Mouse (Mus musculus) ES-Bruce4 (cell line): ENCODE results near the gene Samd4b.

Source experiments
- CTCF ChIP-seq: IDR thresholded peaks from one replicate; pipeline ENCODE4 v1.8.1; 2011; ENCODE audit warnings: low read depth, low read length
- EP300 ChIP-seq: IDR thresholded peaks from 2 replicates; pipeline ENCODE4 v1.6.1; 2011; ENCODE audit warnings: low read depth, low read length; ENCODE audit not compliant: insufficient read depth
- POLR2A ChIP-seq: IDR thresholded peaks from one replicate; pipeline ENCODE4 v1.8.1; 2011; ENCODE audit warnings: low read length; ENCODE audit not compliant: insufficient read depth

- TF ChIP-seq CTCF (no peak), POLR2A (no peak), EP300 (no peak)
Observed at GRCm38 (mm10) chr7:28444344-28444974, 153.5 kb downstream of the Samd4b start.
